Mouse (Mus musculus): Measurements from ENCODE around the gene Nr4a3. TPM values are rescaled to one million over a fixed set of nuclear protein-coding genes. Genes with fewer than 3 reads are reported as not detected.

Gene Nr4a3
- polyA plus RNA-seq, 1 experiment from 2014 or later: not detected

GRCm38 (mm10) chr4:48079285-48080039 is 34.5 kb downstream of the Nr4a3 start:
- H3K27ac ChIP-seq: no peak overlapping the region
- no peak overlapping the region for H3K9ac ChIP-seq
- H3K4me1 ChIP-seq (replicated peaks): no peaks in the 10 kb centered on the region
- H3K9me3 ChIP-seq (replicated peaks): no peaks in the 10 kb centered on the region
- H3K27me3 ChIP-seq: peaks cover 31% of the 10 kb centered on the region
- ATAC-seq (ENCODE audit: low read depth) (no peak), DNase-seq (no peak)
- H3K36me3 ChIP-seq: no peaks in the 10 kb centered on the region
- H3K4me3 ChIP-seq (replicated peaks): no peak overlapping the region
- no peak overlapping the region for H3K4me2 ChIP-seq
- WGBS (ENCODE audit: insufficient replicate concordance): 52% methylated on average over 8 of the region's 8 CpGs

GRCm38 (mm10) chr4:48083452-48083851 is 38.5 kb downstream of the Nr4a3 start:
- DNase-seq: no peak
- Histone ChIP-seq H3K9ac (no peak overlapping the region), H3K36me3 (no peaks in the 10 kb centered on the region), H3K4me2 (no peak overlapping the region), H3K4me1 (replicated peaks) (peaks cover 25% of the 10 kb centered on the region), H3K27ac (no peak overlapping the region), H3K4me3 (replicated peaks) (no peak overlapping the region), H3K9me3 (replicated peaks) (no peaks in the 10 kb centered on the region), H3K27me3 (peaks cover 20% of the 10 kb centered on the region)
- ATAC-seq (ENCODE audit: low read depth): no peak
- WGBS (ENCODE audit: insufficient replicate concordance): 78% methylated on average over 4 of the region's 4 CpGs

- Histone ChIP-seq H3K4me2 (peak overlapping the region; percentile 32), H3K9ac (no peak overlapping the region), H3K4me3 (replicated peaks) (no peak overlapping the region), H3K36me3 (no peaks in the 10 kb centered on the region), H3K27me3 (no peaks in the 10 kb centered on the region), H3K4me1 (replicated peaks) (peaks cover 25% of the 10 kb centered on the region), H3K27ac (peak overlapping the region; percentile 59; the same call in 1 of the 2 replicates), H3K9me3 (replicated peaks) (no peaks in the 10 kb centered on the region)
- ATAC-seq (ENCODE audit: low read depth): peak; percentile 98
- 33% methylated on average over 6 of the region's 6 CpGs for WGBS (ENCODE audit: insufficient replicate concordance)
- DNase-seq: peak; percentile 54
Measured at GRCm38 (mm10) chr4:48086609-48087008, 41.7 kb downstream of the Nr4a3 start.

GRCm38 (mm10) chr4:48087497-48087896 is 42.5 kb downstream of the Nr4a3 start:
- DNase-seq (peak; percentile 17), ATAC-seq (ENCODE audit: low read depth) (peak; percentile 67)
- H3K27me3 ChIP-seq: no peaks in the 10 kb centered on the region
- H3K9ac ChIP-seq: no peak overlapping the region
- 45% methylated on average over 6 of the region's 6 CpGs for WGBS (ENCODE audit: insufficient replicate concordance)
- no peak overlapping the region for H3K4me3 ChIP-seq (replicated peaks)
- H3K9me3 ChIP-seq (replicated peaks): no peaks in the 10 kb centered on the region
- H3K27ac ChIP-seq: peak overlapping the region; percentile 59; the same call in 1 of the 2 replicates
- no peaks in the 10 kb centered on the region for H3K36me3 ChIP-seq
- peaks cover 25% of the 10 kb centered on the region for H3K4me1 ChIP-seq (replicated peaks)
- H3K4me2 ChIP-seq: peak overlapping the region; percentile 22; the same call in 1 of the 2 replicates

GRCm38 (mm10) chr4:48093221-48093620 is 48.3 kb downstream of the Nr4a3 start:
- Histone ChIP-seq H3K36me3 (no peaks in the 10 kb centered on the region), H3K4me3 (replicated peaks) (no peak overlapping the region), H3K9me3 (replicated peaks) (no peaks in the 10 kb centered on the region), H3K27ac (no peak overlapping the region), H3K4me1 (replicated peaks) (no peaks in the 10 kb centered on the region; the same call in 1 of the 2 replicates), H3K9ac (no peak overlapping the region), H3K4me2 (no peak overlapping the region), H3K27me3 (no peaks in the 10 kb centered on the region)
- no peak for ATAC-seq (ENCODE audit: low read depth)
- WGBS (ENCODE audit: insufficient replicate concordance): 64% methylated on average over 3 of the region's 3 CpGs
- no peak for DNase-seq

GRCm38 (mm10) chr4:48100217-48100616 is 55.3 kb downstream of the Nr4a3 start:
- no peak for ATAC-seq (ENCODE audit: low read depth)
- WGBS (ENCODE audit: insufficient replicate concordance): 61% methylated on average over 8 of the region's 8 CpGs
- no peaks in the 10 kb centered on the region for H3K4me1 ChIP-seq (replicated peaks)
- no peak overlapping the region for H3K4me2 ChIP-seq
- 0 out of 2 replicates have a peak, but pooled peaks cover 5% of the 10 kb centered on the region for H3K27me3 ChIP-seq
- no peak overlapping the region for H3K4me3 ChIP-seq (replicated peaks)
- H3K27ac ChIP-seq: no peak overlapping the region
- no peak overlapping the region for H3K9ac ChIP-seq
- DNase-seq: no peak
- no peaks in the 10 kb centered on the region for H3K9me3 ChIP-seq (replicated peaks)
- H3K36me3 ChIP-seq: no peaks in the 10 kb centered on the region

GRCm38 (mm10) chr4:48101981-48102380 is 57.0 kb downstream of the Nr4a3 start:
- Histone ChIP-seq H3K27me3 (0 out of 2 replicates have a peak, but pooled peaks cover 5% of the 10 kb centered on the region), H3K36me3 (no peaks in the 10 kb centered on the region), H3K4me1 (replicated peaks) (no peaks in the 10 kb centered on the region), H3K9me3 (replicated peaks) (no peaks in the 10 kb centered on the region), H3K9ac (no peak overlapping the region), H3K4me3 (replicated peaks) (no peak overlapping the region), H3K27ac (no peak overlapping the region), H3K4me2 (no peak overlapping the region)
- no peak for ATAC-seq (ENCODE audit: low read depth)
- WGBS (ENCODE audit: insufficient replicate concordance): 47% methylated on average over 2 of the region's 2 CpGs
- DNase-seq: no peak

GRCm38 (mm10) chr4:48105387-48105786 is 60.4 kb downstream of the Nr4a3 start:
- Histone ChIP-seq H3K9ac (no peak overlapping the region), H3K36me3 (no peaks in the 10 kb centered on the region), H3K4me2 (no peak overlapping the region), H3K4me3 (replicated peaks) (no peak overlapping the region), H3K27me3 (0 out of 2 replicates have a peak, but pooled peaks cover 5% of the 10 kb centered on the region), H3K27ac (no peak overlapping the region), H3K9me3 (replicated peaks) (no peaks in the 10 kb centered on the region), H3K4me1 (replicated peaks) (no peaks in the 10 kb centered on the region)
- ATAC-seq (ENCODE audit: low read depth): no peak
- no peak for DNase-seq
- WGBS (ENCODE audit: insufficient replicate concordance): 62% methylated on average over 5 of the region's 5 CpGs

GRCm38 (mm10) chr4:48107086-48107485 is 62.1 kb downstream of the Nr4a3 start:
- 67% methylated on average over 6 of the region's 6 CpGs for WGBS (ENCODE audit: insufficient replicate concordance)
- Histone ChIP-seq H3K9me3 (replicated peaks) (no peaks in the 10 kb centered on the region), H3K9ac (no peak overlapping the region), H3K4me3 (replicated peaks) (no peak overlapping the region), H3K36me3 (no peaks in the 10 kb centered on the region), H3K4me1 (replicated peaks) (no peaks in the 10 kb centered on the region), H3K27ac (no peak overlapping the region), H3K27me3 (no peaks in the 10 kb centered on the region), H3K4me2 (no peak overlapping the region)
- ATAC-seq (ENCODE audit: low read depth) (no peak), DNase-seq (no peak)

GRCm38 (mm10) chr4:48108591-48108990 is 63.6 kb downstream of the Nr4a3 start:
- no peak for DNase-seq
- H3K27me3 ChIP-seq: no peaks in the 10 kb centered on the region
- no peak overlapping the region for H3K9ac ChIP-seq
- no peak for ATAC-seq (ENCODE audit: low read depth)
- H3K4me3 ChIP-seq (replicated peaks): no peak overlapping the region
- no peak overlapping the region for H3K27ac ChIP-seq
- H3K4me2 ChIP-seq: no peak overlapping the region
- H3K9me3 ChIP-seq (replicated peaks): no peaks in the 10 kb centered on the region
- H3K4me1 ChIP-seq (replicated peaks): no peaks in the 10 kb centered on the region
- no peaks in the 10 kb centered on the region for H3K36me3 ChIP-seq
- WGBS (ENCODE audit: insufficient replicate concordance): 34% methylated on average over 2 of the region's 2 CpGs

- no peaks in the 10 kb centered on the region for H3K9me3 ChIP-seq (replicated peaks)
- H3K4me1 ChIP-seq (replicated peaks): no peaks in the 10 kb centered on the region
- no peaks in the 10 kb centered on the region for H3K27me3 ChIP-seq
- 60% methylated on average over 3 of the region's 3 CpGs for WGBS (ENCODE audit: insufficient replicate concordance)
- DNase-seq: no peak
- no peaks in the 10 kb centered on the region for H3K36me3 ChIP-seq
- H3K4me3 ChIP-seq (replicated peaks): no peak overlapping the region
- ATAC-seq (ENCODE audit: low read depth): no peak
- H3K9ac ChIP-seq: no peak overlapping the region
- H3K27ac ChIP-seq: no peak overlapping the region
- no peak overlapping the region for H3K4me2 ChIP-seq
Measured at GRCm38 (mm10) chr4:48110331-48110730, 65.4 kb downstream of the Nr4a3 start.

GRCm38 (mm10) chr4:48116191-48116590 is 71.2 kb downstream of the Nr4a3 start:
- H3K9ac ChIP-seq: no peak overlapping the region
- DNase-seq (peak; percentile 7), ATAC-seq (ENCODE audit: low read depth) (no peak)
- WGBS (ENCODE audit: insufficient replicate concordance): 38% methylated on average over 4 of the region's 4 CpGs
- H3K4me1 ChIP-seq (replicated peaks): no peaks in the 10 kb centered on the region
- H3K36me3 ChIP-seq: no peaks in the 10 kb centered on the region
- H3K9me3 ChIP-seq (replicated peaks): no peaks in the 10 kb centered on the region
- H3K27me3 ChIP-seq: peaks cover 18% of the 10 kb centered on the region
- no peak overlapping the region for H3K4me3 ChIP-seq (replicated peaks)
- H3K27ac ChIP-seq: no peak overlapping the region
- no peak overlapping the region for H3K4me2 ChIP-seq
